Mouse (Mus musculus) CH12.LX (cell line): ENCODE results near the gene Tpra1. TPM values are rescaled to one million over a fixed set of nuclear protein-coding genes. Genes with fewer than 3 reads are reported as not detected.

Source experiments
- DNase-seq: peaks from one replicate; pipeline ENCODE4 v3.0.0-alpha.2; 2013; ENCODE audit errors: extremely low read depth
- H3K27ac ChIP-seq: 2 replicates; pipeline ENCODE4 v1.5.1; 2012; ENCODE audit warnings: low read depth, mild to moderate bottlenecking, control low read depth, moderate library complexity; ENCODE audit not compliant: insufficient read depth
- H3K27me3 ChIP-seq: replicated peaks from 2 replicates; pipeline ENCODE3; 2012; ENCODE audit warnings: inconsistent platforms
- H3K36me3 ChIP-seq, 2 experiments: replicated peaks in 1 of 2; 2 replicates each; pipeline versions ENCODE3 to v1.6.1; 2012; ENCODE audit warnings: inconsistent platforms in 1 of 2, low read length in 1 of 2, mild to moderate bottlenecking in 1 of 2, mixed read lengths in 1 of 2, moderate library complexity in 1 of 2; ENCODE audit not compliant: control insufficient read depth in 1 of 2, insufficient read depth in 1 of 2
- H3K4me1 ChIP-seq, 2 experiments: 2 replicates each; pipeline ENCODE4 v1.6.1; 2012; ENCODE audit warnings: inconsistent platforms in 1 of 2, moderate library complexity in 1 of 2; ENCODE audit not compliant: insufficient read depth in 2 of 2, control insufficient read depth in 1 of 2
- H3K4me2 ChIP-seq: 2 replicates; pipeline ENCODE4 v1.6.1; 2012; ENCODE audit warnings: low read depth, mild to moderate bottlenecking, control low read depth; ENCODE audit not compliant: poor library complexity, insufficient read depth, severe bottlenecking
- H3K4me3 ChIP-seq, 3 experiments: fragments of 150-350 bp in 1 of 3; sonication (generic) in 1 of 3; replicated peaks in 1 of 3; 2 replicates each; pipeline versions ENCODE3 to v1.5.1; 2011 to 2012; ENCODE audit warnings: low read depth in 2 of 3, low read length in 2 of 3, mild to moderate bottlenecking in 2 of 3, moderate library complexity in 2 of 3, control low read depth in 1 of 3, improper control_type of control experiment in 1 of 3, inconsistent platforms in 1 of 3, mixed read lengths in 1 of 3; ENCODE audit not compliant: poor library complexity in 1 of 3
- H3K79me2 ChIP-seq: replicated peaks from 2 replicates; pipeline ENCODE4 v1.6.1; 2012; ENCODE audit warnings: mild to moderate bottlenecking, moderate library complexity; ENCODE audit not compliant: control insufficient read depth, poor library complexity, insufficient read depth, severe bottlenecking; ENCODE audit errors: extremely low read depth
- H3K9ac ChIP-seq: 2 replicates; pipeline ENCODE4 v1.6.1; 2012; ENCODE audit warnings: low read depth, mild to moderate bottlenecking, control low read depth, moderate library complexity; ENCODE audit not compliant: insufficient read depth
- H3K9me3 ChIP-seq: replicated peaks from 2 replicates; pipeline ENCODE3; 2012; ENCODE audit warnings: low read length, inconsistent platforms, mixed read lengths
- CHD2 ChIP-seq: IDR thresholded peaks from 2 replicates; pipeline ENCODE4 v1.6.1; 2011; ENCODE audit warnings: low read length, improper control_type of control experiment
- EP300 ChIP-seq: IDR thresholded peaks from 2 replicates; pipeline ENCODE4 v1.6.1; 2011; ENCODE audit warnings: low read length, improper control_type of control experiment
- GABPA ChIP-seq: IDR thresholded peaks from 2 replicates; pipeline ENCODE4 v1.6.1; 2012; ENCODE audit warnings: low read depth, low read length, improper control_type of control experiment, inconsistent platforms; ENCODE audit not compliant: insufficient replicate concordance
- MAFK ChIP-seq: IDR thresholded peaks from 2 replicates; pipeline ENCODE4 v1.6.1; 2011; ENCODE audit warnings: low read length, improper control_type of control experiment; ENCODE audit not compliant: insufficient replicate concordance
- MEF2A ChIP-seq: IDR thresholded peaks from 2 replicates; pipeline ENCODE4 v1.6.1; 2014; ENCODE audit warnings: low read depth, mild to moderate bottlenecking, inconsistent platforms, low read length, improper control_type of control experiment, borderline replicate concordance
- MYC ChIP-seq: IDR thresholded peaks from 2 replicates; pipeline ENCODE4 v1.6.1; 2011; ENCODE audit warnings: low read depth, mild to moderate bottlenecking, improper control_type of control experiment, low read length
- RAD21 ChIP-seq: IDR thresholded peaks from 2 replicates; pipeline ENCODE4 v1.6.1; 2011; ENCODE audit warnings: low read depth, mild to moderate bottlenecking, low read length, improper control_type of control experiment, moderate library complexity
- RCOR1 ChIP-seq: conservative IDR thresholded peaks from 2 replicates; pipeline ENCODE4 v1.6.1; 2012; ENCODE audit warnings: low read depth, mild to moderate bottlenecking, inconsistent platforms, low read length, improper control_type of control experiment
- SMC3 ChIP-seq: IDR thresholded peaks from 2 replicates; pipeline ENCODE4 v1.6.1; 2011; ENCODE audit warnings: low read depth, low read length, improper control_type of control experiment
- TBP ChIP-seq: conservative IDR thresholded peaks from 2 replicates; pipeline ENCODE4 v1.6.1; 2011; ENCODE audit warnings: low read depth, low read length, improper control_type of control experiment
- UBTF ChIP-seq: IDR thresholded peaks from 2 replicates; pipeline ENCODE4 v1.6.1; 2012; ENCODE audit warnings: low read depth, mild to moderate bottlenecking, inconsistent platforms, low read length, improper control_type of control experiment, moderate library complexity
- USF2 ChIP-seq: conservative IDR thresholded peaks from 2 replicates; pipeline ENCODE4 v1.6.1; 2011; ENCODE audit warnings: low read depth, low read length, improper control_type of control experiment
- ZC3H11A ChIP-seq: IDR thresholded peaks from 2 replicates; pipeline ENCODE4 v1.6.1; 2012; ENCODE audit warnings: low read depth, mild to moderate bottlenecking, inconsistent platforms, low read length, improper control_type of control experiment
- dilution Hi-C: fragments of 300-500 bp; cut with MboI; formaldehyde crosslinking; loops from 2 replicates; pipeline ENCODE4 v1.14.3; 2020; ENCODE audit warnings: low sequenced_read_pairs; ENCODE audit not compliant: extremely low pct_unique_long_range_greater_than_20kb, extremely low pct_ligation_motif_present
- in situ Hi-C: fragments of 300-500 bp; cut with MboI; formaldehyde crosslinking; loops from 3 replicates; pipeline ENCODE4 v1.14.3; 2019; ENCODE audit warnings: low sequenced_read_pairs, low pct_ligation_motif_present, low pct_unique_long_range_greater_than_20kb, mixed read lengths
- polyA plus RNA-seq: library from polyadenylated mRNA; unstranded; fragments of >175 nt; gene quantifications from 2 replicates; pipeline ENCODE4 v1.2.1, GENCODE M21; 2012; ENCODE audit warnings: low read depth; ENCODE audit not compliant: insufficient read length
- total RNA-seq, 2 experiments: library from RNA; depleted of rRNA; stranded (reverse); fragments of 300-350 nt in 1 of 2; fragments of >200 nt in 1 of 2; gene quantifications; 2 replicates each; pipeline ENCODE4 v1.2.3; 2012 to 2014

The Tpra1 gene
- total and polyA plus RNA-seq, 3 experiments, result 9.3 to 16.0 (median 15.6) TPM

- in situ Hi-C loops, result no loop called here
- peaks cover 12 to 15% of the 10 kb centered on the region in 2 experiments for H3K4me1 ChIP-seq
- H3K4me2 ChIP-seq, result no peak overlapping the region
- H3K27ac ChIP-seq, result no peak overlapping the region
- H3K9ac ChIP-seq, result no peak overlapping the region
- dilution Hi-C loops, result no loop called here
- H3K27me3 ChIP-seq, result peaks cover 6% of the 10 kb centered on the region
- H3K79me2 ChIP-seq, result no peaks in the 10 kb centered on the region
- H3K4me3 ChIP-seq, result no peak overlapping the region
- peaks cover 6% of the 10 kb centered on the region for H3K9me3 ChIP-seq
- TF ChIP-seq CHD2, result no peak
- no peak for TF ChIP-seq RCOR1
- no peak for TF ChIP-seq UBTF
- TF ChIP-seq MEF2A, result no peak
- no peak for TF ChIP-seq EP300
- no peak for TF ChIP-seq USF2
- TF ChIP-seq SMC3, result no peak
- TF ChIP-seq MYC, result no peak
- TF ChIP-seq TBP, result no peak
- TF ChIP-seq MAFK, result no peak
- TF ChIP-seq RAD21, result no peak
- TF ChIP-seq ZC3H11A, result no peak
- no peak for TF ChIP-seq GABPA
- H3K36me3 ChIP-seq, result peaks cover 0 to 2% of the 10 kb centered on the region in 2 experiments
- no peak for DNase-seq
Measured at GRCm38 (mm10) chr6:88871546-88871945, 30.5 kb upstream of the Tpra1 start.

- dilution Hi-C loops, result no loop called here
- H3K4me2 ChIP-seq, result no peak overlapping the region
- in situ Hi-C loops, result no loop called here
- peaks cover 0 to 2% of the 10 kb centered on the region in 2 experiments for H3K36me3 ChIP-seq
- H3K27ac ChIP-seq, result no peak overlapping the region
- peaks cover 12 to 15% of the 10 kb centered on the region in 2 experiments for H3K4me1 ChIP-seq
- no peak overlapping the region for H3K9ac ChIP-seq
- no peak overlapping the region for H3K4me3 ChIP-seq
- H3K27me3 ChIP-seq, result no peaks in the 10 kb centered on the region
- no peak for DNase-seq
- TF ChIP-seq UBTF, result no peak
- no peaks in the 10 kb centered on the region for H3K79me2 ChIP-seq
- peaks cover 6% of the 10 kb centered on the region for H3K9me3 ChIP-seq
Measured at GRCm38 (mm10) chr6:88872811-88873210, 29.2 kb upstream of the Tpra1 start.
